Mouse (Mus musculus) limb, embryonic 14.5 days (tissue): ENCODE data around the gene Pdzk1ip1. TPM values are rescaled to one million over a fixed set of nuclear protein-coding genes. Genes with fewer than 3 reads are reported as not detected.

Source experiments
- ATAC-seq: fragments of 200-750 bp; cut with Nextera tagmentation; 2 replicates; pipeline ENCODE4 v1.8.0; 2017; ENCODE audit warnings: low read depth, moderate number of reproducible peaks, moderate TSS enrichment; ENCODE audit not compliant: low FRiP score
- DNase-seq: peaks from one replicate; pipeline ENCODE4 v3.0.0-alpha.2; 2015; ENCODE audit warnings: low spot score
- H3K27ac ChIP-seq: fragments of 300-500 bp; sonication (generic); replicated peaks from 2 replicates; pipeline ENCODE4 v1.5.1; 2014; ENCODE audit warnings: low read depth, mild to moderate bottlenecking, low read length, moderate library complexity, mixed read lengths
- H3K27me3 ChIP-seq: fragments of 300-500 bp; sonication (generic); 2 replicates; pipeline ENCODE4 v1.6.1; 2014; ENCODE audit warnings: low read length, mixed read lengths; ENCODE audit not compliant: control insufficient read depth, insufficient read depth
- H3K36me3 ChIP-seq: fragments of 300-500 bp; sonication (generic); 2 replicates; pipeline ENCODE4 v1.6.1; 2014; ENCODE audit warnings: mild to moderate bottlenecking, low read length, moderate library complexity, mixed read lengths; ENCODE audit not compliant: control insufficient read depth, insufficient read depth
- H3K4me1 ChIP-seq: fragments of 300-500 bp; sonication (generic); 2 replicates; pipeline ENCODE4 v1.6.1; 2014; ENCODE audit warnings: antibody characterized with exemption, low read length, mixed read lengths; ENCODE audit not compliant: control insufficient read depth, insufficient read depth
- H3K4me2 ChIP-seq: fragments of 300-500 bp; sonication (generic); replicated peaks from 2 replicates; pipeline ENCODE4 v1.6.1; 2014; ENCODE audit warnings: low read depth, mild to moderate bottlenecking, low read length, moderate library complexity; ENCODE audit not compliant: severe bottlenecking
- H3K4me3 ChIP-seq: fragments of 300-500 bp; sonication (generic); replicated peaks from 2 replicates; pipeline ENCODE4 v1.5.1; 2014; ENCODE audit warnings: low read length
- H3K9ac ChIP-seq: fragments of 300-500 bp; sonication (generic); 2 replicates; pipeline ENCODE4 v1.6.1; 2014; ENCODE audit warnings: mild to moderate bottlenecking, low read depth, low read length, moderate library complexity; ENCODE audit not compliant: severe bottlenecking
- H3K9me3 ChIP-seq: fragments of 300-500 bp; sonication (generic); 2 replicates; pipeline ENCODE4 v1.6.1; 2016; ENCODE audit warnings: low read length; ENCODE audit not compliant: control insufficient read depth
- POLR2A ChIP-seq: fragments of 200-500 bp; IDR thresholded peaks from 2 replicates; pipeline ENCODE4 v1.8.0; 2012; ENCODE audit warnings: inconsistent platforms, mild to moderate bottlenecking, moderate library complexity, borderline replicate concordance; ENCODE audit not compliant: insufficient read depth, insufficient read length; ENCODE audit errors: extremely low read depth
- WGBS: fragments of 180-500 bp; shearing (Covaris S2); extraction: QIAGEN DNeasy Blood & Tissue Kit; methylation state at CpG from one replicate; pipeline ENCODE4 v1.1.7; 2014; 5-methylcytosine and 5-hydroxymethylcytosine counted together
- polyA plus RNA-seq, 2 experiments: library from polyadenylated mRNA; depleted of rRNA in 1 of 2; stranded (reverse) in 1 of 2; unstranded in 1 of 2; fragments of >200 nt; fragmentation: Nextera tagmentation in 1 of 2; extraction: Ambion mirVana in 1 of 2; gene quantifications; 2 replicates each; pipeline versions ENCODE4 v1.2.1 to v1.2.3; 2012 to 2014

The Pdzk1ip1 gene
- polyA plus RNA-seq, 2 experiments = 12.0 to 21.9 TPM

DNA sequence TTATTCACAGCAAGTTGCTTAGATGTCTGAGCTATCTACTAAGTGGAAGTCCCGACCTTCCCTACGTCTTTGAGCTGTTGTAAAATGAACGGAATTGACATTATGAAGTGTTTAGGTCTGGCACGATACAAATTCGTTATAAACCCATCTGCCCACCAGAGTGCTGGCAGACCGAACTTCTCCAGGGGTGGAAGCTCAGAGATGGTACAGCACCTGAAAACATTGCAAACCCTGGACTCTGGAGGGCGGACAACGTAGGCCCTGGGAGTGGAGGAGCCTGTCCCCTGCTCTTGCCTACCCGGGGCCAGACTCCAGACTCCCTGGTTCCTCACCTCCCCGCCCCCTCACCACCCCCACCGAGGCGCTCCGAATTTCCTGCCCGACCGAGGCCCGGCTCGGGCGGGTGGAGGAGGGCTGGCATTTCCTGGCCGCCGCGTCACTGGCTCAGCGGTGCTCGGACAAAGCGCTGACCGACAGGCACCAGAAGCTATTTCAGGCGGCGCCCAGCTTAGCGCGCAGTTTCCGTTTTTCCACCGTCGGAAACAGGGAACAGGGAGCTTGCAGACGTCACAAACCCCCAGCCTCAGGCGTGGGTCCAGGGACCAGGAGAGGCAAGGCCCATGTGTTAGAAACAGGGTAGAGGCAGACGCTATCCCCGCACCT, 36.0 kb upstream of the Pdzk1ip1 start:
- no peak for TF ChIP-seq POLR2A
- WGBS = under 1% methylated on average over 36 of the region's 36 CpGs
- Histone ChIP-seq H3K4me1 (peaks cover 15% of the 10 kb centered on the region), H3K9me3 (no peaks in the 10 kb centered on the region), H3K4me2 (peak overlapping the region; percentile 51), H3K9ac (peak overlapping the region; percentile 18; the same call in 1 of the 2 replicates), H3K4me3 (peak overlapping the region; percentile 32), H3K36me3 (no peaks in the 10 kb centered on the region), H3K27ac (no peak overlapping the region), H3K27me3 (peaks cover 79% of the 10 kb centered on the region)
- peak; percentile 38; the same call in 1 of the 2 replicates for ATAC-seq
- no peak for DNase-seq

GRCm38 (mm10) chr4:115055044-115055443, 33.5 kb upstream of the Pdzk1ip1 start:
- Histone ChIP-seq H3K27ac (no peak overlapping the region), H3K27me3 (peaks cover 96% of the 10 kb centered on the region), H3K36me3 (no peaks in the 10 kb centered on the region), H3K9ac (no peak overlapping the region), H3K4me3 (no peak overlapping the region), H3K4me2 (no peak overlapping the region), H3K9me3 (no peaks in the 10 kb centered on the region), H3K4me1 (peaks cover 15% of the 10 kb centered on the region)
- no peak for TF ChIP-seq POLR2A
- WGBS = 9% methylated on average over 2 of the region's 2 CpGs
- DNase-seq = no peak
- no peak for ATAC-seq

DNA sequence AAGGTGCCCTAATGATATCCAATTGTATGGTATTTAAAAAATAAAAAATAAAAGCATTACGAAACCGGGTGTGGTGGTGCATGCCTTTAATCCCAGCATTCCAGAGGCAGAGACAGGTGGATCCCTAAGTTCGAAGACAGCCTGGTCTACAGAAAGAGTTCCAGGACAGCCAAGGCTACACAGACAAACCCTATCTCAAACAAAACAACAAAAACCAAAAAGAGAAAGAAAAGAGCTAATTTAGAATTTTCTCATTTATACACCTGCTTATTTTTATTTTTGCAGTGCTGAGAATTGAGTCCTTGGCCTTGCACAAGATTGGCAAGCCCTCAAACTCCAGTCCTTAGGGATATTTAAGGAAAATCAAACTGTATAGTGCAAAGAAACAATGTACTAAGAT, 32.8 kb upstream of the Pdzk1ip1 start:
- H3K4me2 ChIP-seq = no peak overlapping the region
- H3K4me3 ChIP-seq = no peak overlapping the region
- H3K27me3 ChIP-seq = peaks cover 96% of the 10 kb centered on the region
- no peak for TF ChIP-seq POLR2A
- 15% methylated on average over 3 of the region's 3 CpGs for WGBS
- DNase-seq = no peak
- H3K36me3 ChIP-seq = no peaks in the 10 kb centered on the region
- no peak overlapping the region for H3K9ac ChIP-seq
- no peak overlapping the region for H3K27ac ChIP-seq
- no peaks in the 10 kb centered on the region for H3K9me3 ChIP-seq
- ATAC-seq = no peak
- peaks cover 15% of the 10 kb centered on the region for H3K4me1 ChIP-seq

DNA sequence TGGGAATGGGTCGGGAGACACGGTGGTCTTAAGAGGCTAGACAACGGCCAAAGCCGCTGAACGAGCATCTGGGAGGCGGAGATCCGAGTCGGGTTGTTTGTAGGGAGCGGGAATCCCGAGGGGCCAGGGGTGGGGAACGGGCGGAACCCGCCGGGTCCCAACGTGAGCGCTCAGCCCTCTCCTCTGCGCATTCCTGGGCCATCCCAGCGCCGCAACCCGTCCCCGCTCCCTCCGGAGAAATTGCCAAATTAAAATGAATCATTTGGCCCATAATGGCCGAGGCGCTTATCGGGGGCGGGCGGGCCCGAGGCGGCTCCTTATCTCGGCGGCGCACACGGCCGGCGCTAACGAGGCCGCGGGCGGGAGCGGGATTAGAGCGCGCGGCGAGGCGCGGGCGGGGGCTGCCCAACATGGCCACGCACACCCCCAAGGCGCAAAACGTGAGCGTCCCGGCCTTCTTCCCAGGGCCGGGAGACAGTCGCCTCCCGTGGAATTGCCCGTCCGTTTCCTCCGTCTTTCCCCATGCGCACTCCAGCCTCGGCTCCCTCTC, 32.1 kb upstream of the Pdzk1ip1 start, which contains the start of gene Tal1:
Gene Tal1, plus strand, starts transcription at position 56 of the 550 bp plus-strand sequence.
- WGBS = under 1% methylated on average over 35 of the region's 60 CpGs
- Histone ChIP-seq H3K4me2 (peak within 1 kb of the TSS; percentile 55), H3K36me3 (no peaks in the 10 kb centered on the region), H3K9me3 (no peaks in the 10 kb centered on the region), H3K4me3 (peak within 1 kb of the TSS; percentile 36), H3K9ac (peak within 1 kb of the TSS; percentile 40; the same call in 1 of the 2 replicates), H3K27me3 (peaks cover 96% of the 10 kb centered on the region), H3K27ac (no peak within 1 kb of the TSS), H3K4me1 (peaks cover 15% of the 10 kb centered on the region)
- DNase-seq (no peak), ATAC-seq (peak; percentile 28; the same call in 1 of the 2 replicates)
- no peak for TF ChIP-seq POLR2A

GRCm38 (mm10) chr4:115056921-115057673, 31.4 kb upstream of the Pdzk1ip1 start:
- H3K9ac ChIP-seq = peak overlapping the region; percentile 40; the same call in 1 of the 2 replicates
- H3K4me1 ChIP-seq = peaks cover 15% of the 10 kb centered on the region
- peak overlapping the region; percentile 36 for H3K4me3 ChIP-seq
- no peak overlapping the region for H3K27ac ChIP-seq
- H3K27me3 ChIP-seq = peaks cover 96% of the 10 kb centered on the region
- H3K9me3 ChIP-seq = no peaks in the 10 kb centered on the region
- ATAC-seq = peak; percentile 61
- peak overlapping the region; percentile 55 for H3K4me2 ChIP-seq
- no peaks in the 10 kb centered on the region for H3K36me3 ChIP-seq
- no peak for DNase-seq
- TF ChIP-seq POLR2A = no peak
- under 1% methylated on average over 46 of the region's 48 CpGs for WGBS
